Mouse (Mus musculus): ENCODE data around the gene Slc2a3. TPM values are rescaled to one million over a fixed set of nuclear protein-coding genes. Genes with fewer than 3 reads are reported as not detected.
A peak's percentile ranks its signal among the peaks of the same experiment; 100 is the strongest.

Gene Slc2a3
- total and polyA plus RNA-seq, 3 experiments: 1.6 to 4.7 (median 3.3) TPM

DNA sequence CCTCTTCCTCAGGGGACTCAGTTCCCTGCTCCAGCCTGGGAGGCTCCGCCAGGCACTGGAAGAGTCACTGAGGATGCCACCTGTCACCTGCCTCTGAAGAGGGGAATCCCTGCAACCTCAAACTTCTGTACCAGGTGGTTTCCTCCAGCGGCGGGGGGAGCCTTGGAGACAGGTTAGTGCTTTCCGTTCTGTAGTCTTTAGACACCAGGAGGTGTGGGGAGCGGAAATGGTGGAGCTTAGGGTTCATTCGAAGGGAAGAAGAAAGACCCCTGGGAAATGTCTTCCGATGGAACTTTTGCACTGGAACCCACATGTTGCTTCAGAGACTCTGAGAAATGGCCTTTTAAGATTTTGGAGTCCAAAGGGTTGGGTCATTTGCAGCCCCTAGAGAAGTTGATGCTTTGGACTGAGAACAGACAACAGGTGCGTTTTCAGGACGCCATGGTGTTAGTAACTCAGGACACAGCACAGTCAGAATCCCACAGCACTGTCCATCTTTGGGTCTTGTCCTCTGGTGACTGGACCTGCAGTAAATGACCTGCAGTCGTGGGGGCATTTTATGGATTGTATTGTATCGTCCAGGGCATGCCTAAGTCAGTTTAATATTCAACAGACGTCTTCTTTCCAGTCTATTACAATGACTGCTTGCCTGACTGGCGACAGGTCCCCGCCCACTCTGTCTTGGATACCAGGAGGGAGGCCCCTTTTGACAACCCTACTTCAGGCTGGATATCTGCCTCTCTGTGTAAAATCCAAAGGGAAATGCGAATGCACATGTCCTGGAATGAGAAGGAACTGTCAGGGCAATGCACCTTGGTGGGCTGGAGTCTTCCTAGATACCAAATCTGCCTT lies 19.6 kb upstream of the Slc2a3 start:
- WGBS: 21% methylated on average over 15 of the region's 15 CpGs

DNA sequence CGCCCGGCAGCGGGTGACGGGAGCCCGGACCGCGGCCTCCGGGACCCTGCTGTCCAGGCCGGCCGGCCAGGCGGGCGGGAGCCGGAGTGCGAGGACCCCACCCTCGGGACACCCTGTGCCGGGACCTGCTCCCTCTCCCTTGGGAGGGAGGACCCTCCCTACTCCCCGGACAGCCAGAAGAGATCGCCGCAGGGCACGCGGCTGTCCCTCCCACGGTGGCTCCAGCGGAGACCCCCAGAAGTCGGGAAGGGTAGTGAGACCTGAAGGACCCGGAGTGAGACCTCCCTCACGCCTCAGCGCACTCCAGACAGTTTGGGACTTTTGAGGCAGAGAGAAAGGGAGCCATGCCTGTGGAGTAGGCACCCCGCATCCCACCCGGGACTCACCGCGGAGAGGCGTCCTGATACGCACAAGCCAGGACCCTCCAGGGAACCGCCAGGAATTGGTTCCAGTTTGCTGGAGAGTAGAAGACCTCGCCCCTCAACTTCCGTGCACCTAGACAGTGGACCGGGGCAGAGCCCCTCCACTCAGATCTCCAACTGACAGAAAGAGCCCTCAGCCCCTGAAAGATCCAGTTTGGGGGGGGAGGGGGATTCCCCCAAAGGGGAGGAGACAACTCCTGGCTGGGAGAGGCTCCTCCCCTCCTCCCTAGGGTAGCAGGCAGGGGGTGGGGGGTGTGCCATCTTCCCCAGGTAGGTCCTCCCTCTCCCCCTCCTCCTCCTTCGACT lies 18.8 kb upstream of the Slc2a3 start:
- Histone ChIP-seq H3K4me1 (ENCODE audit: control insufficient read depth, insufficient read depth, low read length) (peaks cover 18% of the 10 kb centered on the region), H3K9ac (ENCODE audit: low read depth, low read length) (peak overlapping the region; percentile 95), H3K4me3 (peak overlapping the region; percentile 95), H3K27ac (peak overlapping the region; percentile 90), H3K27me3 (ENCODE audit: control insufficient read depth, insufficient read depth, low read length) (no peaks in the 10 kb centered on the region), H3K79me2 (replicated peaks; ENCODE audit: control insufficient read depth, insufficient read depth, low read length) (peaks cover 3% of the 10 kb centered on the region; the same call in 1 of the 2 replicates), H3K36me3 (ENCODE audit: control insufficient read depth, insufficient read depth, low read length) (no peaks in the 10 kb centered on the region)
- under 1% methylated on average over 38 of the region's 38 CpGs for WGBS
- peak in 1 of 2 experiments; percentile 47 for DNase-seq
- TF ChIP-seq CTCF (IDR thresholded peaks at IDR 0.05) (no peak), POLR2A (IDR thresholded peaks at IDR 0.05; ENCODE audit: insufficient read depth, low read depth, low read length) (no peak), EP300 (IDR thresholded peaks at IDR 0.05; ENCODE audit: insufficient read depth, low read depth, low read length) (no peak)
- intact Hi-C loops (cut with DNase I): no loop called here

More for the DNA sequence above, 19.6 kb upstream of the Slc2a3 start:
- Histone ChIP-seq H3K27ac (peak overlapping the region; percentile 90), H3K9ac (ENCODE audit: low read depth, low read length) (peak overlapping the region; percentile 95), H3K36me3 (ENCODE audit: control insufficient read depth, insufficient read depth, low read length) (no peaks in the 10 kb centered on the region), H3K4me3 (peak overlapping the region; percentile 95), H3K79me2 (replicated peaks; ENCODE audit: control insufficient read depth, insufficient read depth, low read length) (peaks cover 3% of the 10 kb centered on the region; the same call in 1 of the 2 replicates), H3K4me1 (ENCODE audit: control insufficient read depth, insufficient read depth, low read length) (peaks cover 25% of the 10 kb centered on the region), H3K27me3 (ENCODE audit: control insufficient read depth, insufficient read depth, low read length) (no peaks in the 10 kb centered on the region)
- DNase-seq: peak in 1 of 2 experiments; percentile 13
- intact Hi-C loops (cut with DNase I): no loop called here
- TF ChIP-seq POLR2A (IDR thresholded peaks at IDR 0.05; ENCODE audit: insufficient read depth, low read depth, low read length) (no peak), EP300 (IDR thresholded peaks at IDR 0.05; ENCODE audit: insufficient read depth, low read depth, low read length) (no peak), CTCF (IDR thresholded peaks at IDR 0.05) (no peak)

DNA sequence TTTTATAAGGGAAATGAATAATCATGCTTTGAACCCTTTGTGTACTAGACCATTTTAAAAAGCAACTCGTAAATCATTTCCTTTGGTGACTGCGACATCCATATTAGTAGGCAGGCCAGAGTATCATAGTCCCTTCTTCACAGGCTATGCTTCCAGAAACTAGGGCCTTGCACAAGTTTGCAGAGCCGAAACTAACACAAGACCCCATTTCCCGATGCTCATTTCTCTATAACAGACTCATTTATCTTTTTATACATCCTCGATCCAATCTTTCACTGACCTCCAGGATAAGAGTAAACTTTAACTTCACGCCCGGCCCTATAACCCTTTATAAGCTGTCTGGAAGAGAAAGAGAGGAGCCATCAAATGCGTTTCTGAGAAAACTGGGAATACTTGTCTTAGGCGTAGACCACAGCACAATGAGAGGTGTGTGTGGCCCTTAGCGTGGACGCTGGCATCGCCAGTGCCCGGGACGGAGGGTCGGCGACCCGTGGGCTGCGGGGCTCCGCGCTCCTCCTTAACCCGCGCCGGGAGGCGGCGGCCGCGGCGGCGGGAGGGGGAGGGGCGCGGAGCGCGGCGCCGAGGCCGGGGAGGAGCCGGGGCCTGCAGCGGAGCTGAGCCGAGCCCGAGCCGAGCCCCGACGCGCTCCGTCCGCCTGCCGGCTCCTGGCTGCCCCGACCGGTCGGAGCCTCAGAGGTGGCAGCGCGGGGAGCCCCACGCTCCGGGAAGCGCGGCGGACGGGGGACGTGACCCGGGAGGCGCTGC lies 18.0 kb upstream of the Slc2a3 start, which contains the start of gene Foxj2:
TSS of gene Foxj2 (plus strand) at position 609 of the 765 bp plus-strand sequence.
- H3K4me1 ChIP-seq (ENCODE audit: control insufficient read depth, insufficient read depth, low read length): peaks cover 15% of the 10 kb centered on the region
- TF ChIP-seq CTCF (IDR thresholded peaks at IDR 0.05): no peak
- TF ChIP-seq POLR2A (IDR thresholded peaks at IDR 0.05; ENCODE audit: insufficient read depth, low read depth, low read length): peak; percentile 35; the same call in 1 of the 2 replicates
- H3K9ac ChIP-seq (ENCODE audit: low read depth, low read length): peak within 1 kb of the TSS; percentile 95
- peak within 1 kb of the TSS; percentile 95 for H3K4me3 ChIP-seq
- H3K27me3 ChIP-seq (ENCODE audit: control insufficient read depth, insufficient read depth, low read length): no peaks in the 10 kb centered on the region
- peak; percentile 88 to 90 for DNase-seq
- intact Hi-C loops (cut with DNase I): loop anchor here (1.0 kb wide), 1 partner anchor 8 kb away; no protein-coding TSS in a partner anchor
- no peaks in the 10 kb centered on the region for H3K36me3 ChIP-seq (ENCODE audit: control insufficient read depth, insufficient read depth, low read length)
- peaks cover 3% of the 10 kb centered on the region; the same call in 1 of the 2 replicates for H3K79me2 ChIP-seq (replicated peaks; ENCODE audit: control insufficient read depth, insufficient read depth, low read length)
- WGBS: under 1% methylated on average over 59 of the region's 61 CpGs
- peak within 1 kb of the TSS; percentile 90 for H3K27ac ChIP-seq

DNA sequence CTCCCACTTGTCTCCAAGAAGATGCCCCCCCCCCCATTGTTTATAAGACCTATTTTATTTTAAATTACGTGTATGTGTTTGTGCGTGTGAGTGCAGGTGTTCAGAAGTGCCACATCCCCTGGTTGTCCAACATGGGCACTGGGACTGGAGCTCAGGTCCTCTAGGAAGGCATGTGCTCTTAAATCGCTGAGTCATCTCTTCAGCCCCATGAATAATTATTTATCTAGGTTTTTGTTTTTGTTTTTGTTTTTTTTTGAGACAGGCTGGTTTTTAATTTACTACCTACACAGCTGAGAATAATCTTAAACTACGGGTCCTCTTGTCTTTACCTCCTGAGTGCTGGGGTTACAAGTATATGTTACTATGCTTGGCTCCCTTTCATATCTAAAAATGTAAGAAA lies 12.2 kb upstream of the Slc2a3 start:
- WGBS: 80% methylated on average over 4 of the region's 4 CpGs
- Histone ChIP-seq H3K27ac (no peak overlapping the region), H3K36me3 (ENCODE audit: control insufficient read depth, insufficient read depth, low read length) (no peaks in the 10 kb centered on the region), H3K79me2 (replicated peaks; ENCODE audit: control insufficient read depth, insufficient read depth, low read length) (0 out of 2 replicates have a peak, but pooled peaks cover 1% of the 10 kb centered on the region), H3K4me3 (no peak overlapping the region), H3K9ac (ENCODE audit: low read depth, low read length) (no peak overlapping the region), H3K27me3 (ENCODE audit: control insufficient read depth, insufficient read depth, low read length) (no peaks in the 10 kb centered on the region), H3K4me1 (ENCODE audit: control insufficient read depth, insufficient read depth, low read length) (peaks cover 4% of the 10 kb centered on the region)
- intact Hi-C loops (cut with DNase I): loop anchor here (5.0 kb wide), 1 partner anchor 476 kb away; no protein-coding TSS in a partner anchor
- DNase-seq: no peak
- no peak for TF ChIP-seq POLR2A (IDR thresholded peaks at IDR 0.05; ENCODE audit: insufficient read depth, low read depth, low read length)
- TF ChIP-seq EP300 (IDR thresholded peaks at IDR 0.05; ENCODE audit: insufficient read depth, low read depth, low read length): no peak
- TF ChIP-seq CTCF (IDR thresholded peaks at IDR 0.05): no peak

DNA sequence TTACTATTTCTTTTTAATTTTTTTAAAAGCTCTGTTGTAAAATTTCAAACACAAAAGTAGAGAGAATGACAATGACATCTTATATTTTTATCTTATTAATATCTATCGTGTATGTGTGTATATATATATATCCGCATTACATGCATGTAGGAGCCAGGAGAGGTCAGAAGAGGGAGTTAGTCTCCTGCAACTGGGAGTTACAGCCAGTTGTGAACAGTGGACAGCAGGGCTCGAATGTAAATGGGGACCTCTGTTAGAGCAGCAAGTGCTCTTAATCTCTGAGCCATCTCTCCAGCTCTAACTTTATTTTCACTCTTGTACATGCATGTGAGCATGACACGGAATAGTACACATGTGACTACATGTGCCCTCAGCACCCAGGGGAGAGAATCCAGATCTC lies 11.3 kb upstream of the Slc2a3 start:
- Histone ChIP-seq H3K27me3 (ENCODE audit: control insufficient read depth, insufficient read depth, low read length) (no peaks in the 10 kb centered on the region), H3K36me3 (ENCODE audit: control insufficient read depth, insufficient read depth, low read length) (no peaks in the 10 kb centered on the region), H3K4me1 (ENCODE audit: control insufficient read depth, insufficient read depth, low read length) (peaks cover 4% of the 10 kb centered on the region), H3K27ac (no peak overlapping the region), H3K79me2 (replicated peaks; ENCODE audit: control insufficient read depth, insufficient read depth, low read length) (0 out of 2 replicates have a peak, but pooled peaks cover 1% of the 10 kb centered on the region), H3K4me3 (no peak overlapping the region), H3K9ac (ENCODE audit: low read depth, low read length) (no peak overlapping the region)
- intact Hi-C loops (cut with DNase I): loop anchor here (5.0 kb wide), 1 partner anchor 475 kb away; no protein-coding TSS in a partner anchor
- no peak for DNase-seq
- WGBS: 82% methylated on average over 4 of the region's 4 CpGs
- TF ChIP-seq CTCF (IDR thresholded peaks at IDR 0.05) (0 out of 2 replicates have a peak, but pooled peaks have one; percentile 7), POLR2A (IDR thresholded peaks at IDR 0.05; ENCODE audit: insufficient read depth, low read depth, low read length) (no peak)
